Mouse (Mus musculus) embryonic fibroblast, embryonic 13.5 days (primary cell): Measurements from ENCODE around the gene Cep85l. TPM values are rescaled to one million over a fixed set of nuclear protein-coding genes. Genes with fewer than 3 reads are reported as not detected.
A peak's percentile ranks its signal among the peaks of the same experiment; 100 is the strongest.

Experiments
- H3K27ac ChIP-seq: 2 replicates; pipeline ENCODE4 v1.5.1; 2012; ENCODE audit warnings: low read length, control low read depth, inconsistent platforms; ENCODE audit not compliant: insufficient read depth
- H3K4me1 ChIP-seq: 2 replicates; pipeline ENCODE4 v1.6.1; 2011; ENCODE audit warnings: low read length; ENCODE audit not compliant: control insufficient read depth, insufficient read depth
- H3K4me3 ChIP-seq: 2 replicates; pipeline ENCODE4 v1.5.1; 2011; ENCODE audit warnings: mild to moderate bottlenecking, control low read depth, low read length; ENCODE audit not compliant: insufficient read depth
- CTCF ChIP-seq: IDR thresholded peaks from 2 replicates; pipeline ENCODE4 v1.5.1; 2011; ENCODE audit warnings: mild to moderate bottlenecking, control low read depth, low read length, moderate library complexity, borderline replicate concordance; ENCODE audit not compliant: insufficient read depth
- POLR2A ChIP-seq: IDR thresholded peaks from 2 replicates; pipeline ENCODE4 v1.6.1; 2011; ENCODE audit warnings: low read depth, mild to moderate bottlenecking, control low read depth, low read length, moderate library complexity
- polyA plus RNA-seq: library from polyadenylated mRNA; stranded (reverse); fragments of >200 nt; gene quantifications from 2 replicates; pipeline ENCODE4 v1.2.4, GENCODE M21; 2011; ENCODE audit warnings: low read depth; ENCODE audit not compliant: missing spikeins, insufficient read length

Cep85l gene
- 6.9 and 11.1 TPM in 2 replicates for polyA plus RNA-seq

- Histone ChIP-seq H3K4me3 (peak within 1 kb of the TSS; percentile 94), H3K4me1 (no peaks in the 10 kb centered on the region; the same call in 1 of the 2 replicates), H3K27ac (peak within 1 kb of the TSS; percentile 78)
- TF ChIP-seq CTCF (no peak), POLR2A (peak; percentile 87)
Measured at GRCm38 (mm10) chr10:53379709-53380106, at the start of gene Cep85l. Cep85l (minus strand) TSS chr10:53379947.

GRCm38 (mm10) chr10:53428695-53429447, 49.1 kb upstream of the Cep85l start:
- no peak for TF ChIP-seq POLR2A
- TF ChIP-seq CTCF, result no peak
- H3K4me1 ChIP-seq, result peaks cover 11% of the 10 kb centered on the region
- H3K27ac ChIP-seq, result no peak overlapping the region
- no peak overlapping the region for H3K4me3 ChIP-seq

DNA sequence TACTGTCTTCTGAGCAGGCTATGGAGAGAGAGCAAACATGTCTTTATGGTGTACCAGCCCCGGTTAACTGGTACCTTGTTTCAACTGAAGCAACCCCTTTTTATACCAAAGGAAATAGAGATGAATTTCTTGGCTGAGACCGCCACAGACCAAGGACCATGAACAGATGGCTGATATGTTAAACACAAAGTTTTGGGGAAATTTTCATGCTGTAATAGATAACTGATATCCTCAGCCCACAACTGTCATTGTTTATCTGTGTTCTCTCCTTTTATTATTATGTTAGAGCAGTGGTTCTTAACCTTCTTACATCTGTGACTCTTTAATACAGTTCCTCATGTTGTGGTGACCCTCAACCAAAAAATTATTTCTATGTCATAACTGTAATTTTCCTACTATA, 46.8 kb upstream of the Cep85l start:
- no peak overlapping the region for H3K27ac ChIP-seq
- H3K4me1 ChIP-seq, result peaks cover 13% of the 10 kb centered on the region
- H3K4me3 ChIP-seq, result no peak overlapping the region
- TF ChIP-seq POLR2A (no peak), CTCF (no peak)

DNA sequence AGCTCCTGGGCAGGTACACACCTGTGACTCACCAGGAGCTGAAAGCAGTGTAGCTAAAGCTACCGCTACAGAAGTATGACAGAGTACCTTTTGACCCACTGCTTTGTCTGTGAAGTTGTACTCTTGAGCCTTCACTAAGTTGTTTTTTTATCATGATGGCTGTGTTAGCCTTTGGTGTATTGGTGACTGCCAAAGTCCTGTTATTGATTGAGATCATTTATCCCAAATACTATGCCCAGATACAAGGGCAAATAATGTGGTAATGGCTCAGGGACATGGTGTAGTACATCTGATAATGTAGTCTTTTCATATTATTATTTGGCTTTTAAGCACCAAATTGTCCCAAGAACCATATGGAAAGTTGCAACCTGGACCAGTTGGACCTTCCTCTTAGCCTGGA, 43.3 kb upstream of the Cep85l start:
- TF ChIP-seq CTCF (no peak), POLR2A (no peak)
- no peak overlapping the region for H3K27ac ChIP-seq
- H3K4me1 ChIP-seq, result peaks cover 7% of the 10 kb centered on the region
- H3K4me3 ChIP-seq, result no peak overlapping the region

DNA sequence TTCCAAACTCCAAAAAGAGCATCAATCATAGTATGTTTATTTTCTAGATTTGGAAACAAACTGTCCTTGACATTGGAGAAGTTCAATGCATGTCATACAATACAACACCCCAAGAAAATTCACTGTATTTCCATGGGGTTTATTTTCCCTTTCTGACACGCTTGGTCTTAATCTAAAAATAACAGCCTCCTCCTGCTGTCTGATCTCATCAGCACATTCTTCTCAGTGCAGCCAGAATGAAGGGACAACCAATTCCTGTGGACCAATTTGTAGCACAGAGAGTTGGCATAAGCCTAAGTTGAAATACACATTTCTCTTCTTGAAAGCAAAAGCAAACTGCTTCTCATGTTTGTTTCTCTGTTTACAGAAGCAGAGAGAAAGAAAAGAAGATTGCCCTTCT, 42.5 kb upstream of the Cep85l start:
- Histone ChIP-seq H3K4me3 (no peak overlapping the region), H3K4me1 (peaks cover 10% of the 10 kb centered on the region)
- TF ChIP-seq CTCF, result no peak
- no peak for TF ChIP-seq POLR2A

DNA sequence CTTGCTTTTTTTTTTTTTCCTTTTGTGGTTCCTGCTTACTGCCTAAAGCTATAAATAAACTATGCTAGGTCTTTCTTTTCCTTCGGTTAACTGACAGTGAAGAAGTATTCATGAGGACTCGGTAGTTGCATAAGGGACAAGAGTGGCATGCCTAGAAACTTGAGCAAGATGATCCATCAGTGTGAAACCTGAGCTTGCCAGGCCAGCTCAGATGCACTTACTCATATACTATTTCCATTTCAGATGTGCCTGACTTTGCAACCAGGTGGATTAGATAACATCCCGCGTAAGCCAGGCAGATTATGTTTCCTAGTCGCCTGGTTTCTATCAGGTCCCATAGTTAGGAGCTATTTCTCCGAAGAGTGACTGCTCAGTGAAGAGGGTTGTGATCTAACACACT, 41.9 kb upstream of the Cep85l start:
- no peak for TF ChIP-seq CTCF
- TF ChIP-seq POLR2A, result no peak
- Histone ChIP-seq H3K4me1 (peaks cover 14% of the 10 kb centered on the region), H3K4me3 (no peak overlapping the region), H3K27ac (no peak overlapping the region)

More for the DNA sequence above, 42.5 kb upstream of the Cep85l start:
- H3K27ac ChIP-seq, result no peak overlapping the region

- Histone ChIP-seq H3K27ac (no peak overlapping the region), H3K4me1 (peaks cover 16% of the 10 kb centered on the region), H3K4me3 (no peak overlapping the region)
- TF ChIP-seq POLR2A, result no peak
- TF ChIP-seq CTCF, result no peak
Measured at GRCm38 (mm10) chr10:53420069-53420468, 40.3 kb upstream of the Cep85l start.

DNA sequence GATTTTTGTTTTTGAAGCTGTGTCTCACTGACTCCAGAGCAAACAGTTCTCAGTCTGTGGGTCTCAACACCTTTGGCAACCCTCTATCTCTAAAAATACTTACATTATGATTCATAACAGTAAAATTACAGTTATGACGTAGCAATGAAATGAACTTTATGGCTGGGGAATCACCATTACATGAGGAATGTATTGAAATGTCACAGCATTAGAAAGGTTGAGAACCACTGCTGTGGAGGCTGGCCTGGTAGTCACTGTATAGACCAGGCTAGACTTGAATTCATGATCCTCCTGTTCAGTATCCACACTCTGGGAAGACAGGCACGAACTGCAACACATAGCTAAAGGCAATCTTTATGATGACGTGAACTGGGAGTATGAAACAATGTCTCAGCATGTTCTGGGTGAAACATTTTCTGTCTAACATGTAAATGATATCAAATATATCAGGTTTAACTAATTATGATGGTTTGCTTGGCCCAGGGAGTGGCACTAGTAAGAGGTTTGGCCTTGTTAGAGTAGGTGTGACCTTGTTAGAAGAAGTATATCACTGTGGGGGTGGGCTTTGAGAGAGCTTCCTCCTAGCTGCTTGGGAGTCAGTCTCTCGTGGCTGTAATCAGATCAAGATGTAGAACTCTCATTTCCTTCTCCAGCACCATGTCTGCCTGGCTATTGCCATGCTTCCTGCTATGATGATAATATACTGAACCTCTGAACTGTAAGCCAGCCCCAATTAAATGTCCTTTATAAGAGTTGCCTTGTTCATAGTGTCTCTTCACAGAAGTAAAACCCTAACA, 39.6 kb upstream of the Cep85l start:
- H3K27ac ChIP-seq, result peak overlapping the region; percentile 16
- no peak overlapping the region for H3K4me3 ChIP-seq
- TF ChIP-seq POLR2A (no peak), CTCF (no peak)
- peaks cover 16% of the 10 kb centered on the region for H3K4me1 ChIP-seq

DNA sequence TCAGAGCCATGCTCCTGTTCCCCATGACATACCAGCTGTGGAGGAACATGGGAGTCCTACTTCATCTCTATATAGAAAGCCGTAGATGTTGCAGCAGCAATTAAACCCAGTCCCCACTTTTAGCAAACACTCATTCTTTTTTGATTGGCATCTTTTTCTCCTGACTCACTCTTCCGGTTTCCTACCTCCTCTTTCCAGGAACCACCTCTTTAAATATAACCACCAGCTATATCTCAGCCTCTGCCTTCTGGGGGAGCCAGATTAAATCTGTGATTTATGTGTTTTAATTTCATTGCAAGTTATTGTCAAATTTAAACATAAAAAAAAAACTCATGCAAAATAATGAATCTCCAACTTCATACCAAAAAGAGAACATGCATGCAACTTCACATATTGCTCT, 37.3 kb upstream of the Cep85l start:
- no peak overlapping the region for H3K4me3 ChIP-seq
- TF ChIP-seq CTCF (no peak), POLR2A (no peak)
- H3K27ac ChIP-seq, result no peak overlapping the region
- H3K4me1 ChIP-seq, result peaks cover 16% of the 10 kb centered on the region
